Comparison of ENCODE assay signal across 8 mouse cellular contexts in genomic region chr13:32850668-32851404, GRCm38 (mm10). TPM values are rescaled to one million over a fixed set of nuclear protein-coding genes. Genes with fewer than 3 reads are reported as not detected.
A peak's percentile ranks its signal among the peaks of the same experiment; 100 is the strongest.
DNase-seq lines count a peak whose midpoint lies in the region; ATAC-seq and TF ChIP-seq lines count a peak whose summit lies in the region.

Gene Serpinb1a, minus strand, starts transcription at chr13:32851185.

- no peak for TF ChIP-seq EP300 in CH12.LX (IDR thresholded peaks at IDR 0.05; ENCODE audit: low read length)

- no peak for TF ChIP-seq RAD21 in CH12.LX (IDR thresholded peaks at IDR 0.05; ENCODE audit: low read depth, low read length)

- H3K27me3 ChIP-seq in CH12.LX (replicated peaks): peaks cover 6% of the 10 kb centered on the region
- no peaks in the 10 kb centered on the region for H3K27me3 ChIP-seq in heart, embryonic 15.5 days
- no peaks in the 10 kb centered on the region for H3K27me3 ChIP-seq in limb, embryonic 12.5 days

- no peaks in the 10 kb centered on the region for H3K79me2 ChIP-seq in CH12.LX (replicated peaks; ENCODE audit: control insufficient read depth, extremely low read depth, insufficient read depth, poor library complexity, severe bottlenecking)

- DNase-seq in CH12.LX (ENCODE audit: extremely low read depth): peak; percentile 29
- peak; percentile 70 to 80 for DNase-seq in adrenal gland, postnatal 36 days
- DNase-seq in urinary bladder, postnatal 4 days (ENCODE audit: low spot score in 2 of 2): peak; percentile 70
- no peak for DNase-seq in frontal cortex, postnatal 36 days (ENCODE audit: low spot score in 2 of 2)
- DNase-seq in right cerebral cortex, postnatal 4 days: no peak

- H3K4me2 ChIP-seq in CH12.LX (ENCODE audit: insufficient read depth, low read depth, poor library complexity, severe bottlenecking): no peak within 1 kb of the TSS
- H3K4me2 ChIP-seq in heart, embryonic 15.5 days: peak within 1 kb of the TSS; percentile 32
- H3K4me2 ChIP-seq in limb, embryonic 12.5 days: no peak within 1 kb of the TSS

- in situ Hi-C loops in CH12.LX (cut with MboI; ENCODE audit: low pct_ligation_motif_present, low pct_unique_long_range_greater_than_20kb, low sequenced_read_pairs): loop anchor here (10.0 to 25.0 kb wide), 2 partner anchors 54 to 1061 kb away; partner anchors contain the start of gene Serpinb6c

- ATAC-seq in heart, embryonic 15.5 days (replicated peaks; ENCODE audit: insufficient number of reproducible peaks, insufficient read depth, low FRiP score, low read depth): peak; percentile 55; the same call in 1 of the 2 replicates
- ATAC-seq in limb, embryonic 12.5 days (ENCODE audit: insufficient number of reproducible peaks, insufficient read depth, low FRiP score, low TSS enrichment, low read depth): peak; percentile 78; the same call in 1 of the 2 replicates
- ATAC-seq in monocyte, adult 5-6 weeks (replicated peaks; ENCODE audit: insufficient number of reproducible peaks, low FRiP score, low TSS enrichment, poor library complexity, severe bottlenecking): 0 out of 2 replicates have a peak, but pooled peaks have one; percentile 23

- H3K4me1 ChIP-seq in CH12.LX (ENCODE audit: control insufficient read depth in 1 of 2, insufficient read depth in 2 of 2): peaks cover 5 to 42% of the 10 kb centered on the region in 2 experiments; a peak in 3 of 4 replicates
- H3K4me1 ChIP-seq in heart, embryonic 15.5 days (replicated peaks): peaks cover 19% of the 10 kb centered on the region
- peaks cover 12% of the 10 kb centered on the region for H3K4me1 ChIP-seq in limb, embryonic 12.5 days (replicated peaks)

- H3K27ac ChIP-seq in CH12.LX (ENCODE audit: insufficient read depth, low read depth): no peak within 1 kb of the TSS
- H3K27ac ChIP-seq in heart, embryonic 15.5 days: no peak within 1 kb of the TSS
- no peak within 1 kb of the TSS for H3K27ac ChIP-seq in limb, embryonic 12.5 days

- H3K9me3 ChIP-seq in CH12.LX (replicated peaks; ENCODE audit: low read length): no peaks in the 10 kb centered on the region
- H3K9me3 ChIP-seq in heart, embryonic 15.5 days (replicated peaks): no peaks in the 10 kb centered on the region
- no peaks in the 10 kb centered on the region for H3K9me3 ChIP-seq in limb, embryonic 12.5 days

- TF ChIP-seq POLR2A in CH12.LX (IDR thresholded peaks at IDR 0.05; ENCODE audit: low read depth, low read length): no peak

- no peak within 1 kb of the TSS for H3K9ac ChIP-seq in CH12.LX (ENCODE audit: insufficient read depth, low read depth)
- H3K9ac ChIP-seq in heart, embryonic 15.5 days: no peak within 1 kb of the TSS
- no peak within 1 kb of the TSS for H3K9ac ChIP-seq in limb, embryonic 12.5 days (replicated peaks)

- no peak for TF ChIP-seq CTCF in CH12.LX (conservative IDR thresholded peaks at IDR 0.05 in 1 of 2, IDR thresholded peaks at IDR 0.05 in 1 of 2; ENCODE audit: low read depth in 2 of 2, low read length in 2 of 2)

- WGBS in heart, embryonic 15.5 days: 49% methylated on average over 10 of the region's 10 CpGs
- WGBS in limb, embryonic 12.5 days: 42% methylated on average over 10 of the region's 10 CpGs

- dilution Hi-C loops in CH12.LX (cut with MboI; ENCODE audit: extremely low pct_ligation_motif_present, extremely low pct_unique_long_range_greater_than_20kb, low sequenced_read_pairs): no loop called here

- peaks cover 0 to 3% of the 10 kb centered on the region in 2 experiments for H3K36me3 ChIP-seq in CH12.LX (replicated peaks in 1 of 2; ENCODE audit: control insufficient read depth in 1 of 2, insufficient read depth in 1 of 2, low read length in 1 of 2)
- no peaks in the 10 kb centered on the region for H3K36me3 ChIP-seq in heart, embryonic 15.5 days
- H3K36me3 ChIP-seq in limb, embryonic 12.5 days: no peaks in the 10 kb centered on the region

- no peak within 1 kb of the TSS for H3K4me3 ChIP-seq in CH12.LX (replicated peaks in 1 of 3; ENCODE audit: low read depth in 2 of 3, low read length in 2 of 3, poor library complexity in 1 of 3)
- 0 out of 2 replicates have a peak within 1 kb of the TSS, but pooled peaks have one; percentile 12 for H3K4me3 ChIP-seq in heart, embryonic 15.5 days
- no peak within 1 kb of the TSS for H3K4me3 ChIP-seq in limb, embryonic 12.5 days (replicated peaks)

TF ChIP-seq in CH12.LX, 34 proteins besides CTCF, POLR2A, EP300 and RAD21:
- TF ChIP-seq SIN3A (IDR thresholded peaks at IDR 0.05; ENCODE audit: low read length): no peak
- no peak for TF ChIP-seq POLR2AphosphoS2 (IDR thresholded peaks at IDR 0.05; ENCODE audit: low read depth, low read length)
- TF ChIP-seq CHD1 (IDR thresholded peaks at IDR 0.05; ENCODE audit: low read depth, low read length): no peak
- no peak for TF ChIP-seq NRF1 (IDR thresholded peaks at IDR 0.05; ENCODE audit: low read depth, low read length)
- TF ChIP-seq USF1 (IDR thresholded peaks at IDR 0.05; ENCODE audit: low read depth, low read length): no peak
- TF ChIP-seq ZNF384 (IDR thresholded peaks at IDR 0.05; ENCODE audit: low read depth, low read length): no peak
- no peak for TF ChIP-seq ZC3H11A (IDR thresholded peaks at IDR 0.05; ENCODE audit: low read depth, low read length)

RNA-seq across cellular contexts. Expression of gene Serpinb1a, which starts in this region (rescaled TPM):
- total RNA-seq in CH12.LX (2012; rRNA removed) (1.7 and 2.5 TPM in 2 replicates), CH12.LX (2014; rRNA removed) (9.3 and 11.5 TPM in 2 replicates)
- polyA plus RNA-seq in CH12.LX (2012; ENCODE audit: insufficient read length, low read depth): 23.0 and 24.9 TPM in 2 replicates
- 100 to 1,000 TPM in 1 of 2 experiments, 1 to 10 TPM in 1; 8.7 to 154 TPM for total RNA-seq in adrenal gland, postnatal 36 days (2021)
- 11.5 and 13.9 TPM in 2 replicates for polyA plus RNA-seq in heart, embryonic 15.5 days (2015; fragmentation: Nextera tagmentation; extraction: Ambion mirVana)
- polyA plus RNA-seq in limb, embryonic 12.5 days (2016; fragmentation: Nextera tagmentation; extraction: Ambion mirVana): 1.5 and 1.9 TPM in 2 replicates
- 17.5 to 61.2 TPM (median 52.8 TPM) in 3 replicates for total RNA-seq in monocyte, adult 5-6 weeks (2017)

Comparison
In these comparisons a context has a peak if more than half of its experiments do, and no peak if none do; other contexts are left out.
1. DNase-seq: peak in CH12.LX (single experiment), adrenal gland, postnatal 36 days (2 of 2) and urinary bladder, postnatal 4 days (2 of 2); none in frontal cortex, postnatal 36 days (0 of 2) and right cerebral cortex, postnatal 4 days (single experiment).
2. ATAC-seq: peak in every context shown above with its lines; median percentile 78 in limb, embryonic 12.5 days; 55 in heart, embryonic 15.5 days; 23 in monocyte, adult 5-6 weeks.